Mouse (Mus musculus): Measurements from ENCODE around the gene Dennd5a. TPM values are rescaled to one million over a fixed set of nuclear protein-coding genes. Genes with fewer than 3 reads are reported as not detected.

The Dennd5a gene
- total and polyA plus RNA-seq, 3 experiments: 106 to 136 (median 106) TPM

- H3K36me3 ChIP-seq (ENCODE audit: control insufficient read depth, insufficient read depth, low read length): no peaks in the 10 kb centered on the region
- no peak overlapping the region for H3K9ac ChIP-seq (ENCODE audit: low read depth, low read length)
- no peak for TF ChIP-seq POLR2A (IDR thresholded peaks at IDR 0.05; ENCODE audit: insufficient read depth, low read depth, low read length)
- no peak for TF ChIP-seq CTCF (IDR thresholded peaks at IDR 0.05)
- no peak for TF ChIP-seq EP300 (IDR thresholded peaks at IDR 0.05; ENCODE audit: insufficient read depth, low read depth, low read length)
- no peaks in the 10 kb centered on the region for H3K79me2 ChIP-seq (replicated peaks; ENCODE audit: control insufficient read depth, insufficient read depth, low read length)
- DNase-seq: no peak
- peaks cover 2% of the 10 kb centered on the region for H3K4me1 ChIP-seq (ENCODE audit: control insufficient read depth, insufficient read depth, low read length)
- intact Hi-C loops (cut with DNase I): no loop called here
- WGBS: 37% methylated on average over 4 of the region's 4 CpGs
- peaks cover 4% of the 10 kb centered on the region; the same call in 1 of the 2 replicates for H3K27me3 ChIP-seq (ENCODE audit: control insufficient read depth, insufficient read depth, low read length)
- no peak overlapping the region for H3K27ac ChIP-seq
- no peak overlapping the region for H3K4me3 ChIP-seq
These were observed 96.7 kb downstream of the Dennd5a start for GRCm38 (mm10) chr7:109863561-109863960.

GRCm38 (mm10) chr7:109860162-109860561 is 100.1 kb downstream of the Dennd5a start:
- H3K27me3 ChIP-seq (ENCODE audit: control insufficient read depth, insufficient read depth, low read length): no peaks in the 10 kb centered on the region
- 96% methylated on average over 7 of the region's 7 CpGs for WGBS
- TF ChIP-seq CTCF (IDR thresholded peaks at IDR 0.05): no peak
- TF ChIP-seq POLR2A (IDR thresholded peaks at IDR 0.05; ENCODE audit: insufficient read depth, low read depth, low read length): no peak
- TF ChIP-seq EP300 (IDR thresholded peaks at IDR 0.05; ENCODE audit: insufficient read depth, low read depth, low read length): no peak

DNA sequence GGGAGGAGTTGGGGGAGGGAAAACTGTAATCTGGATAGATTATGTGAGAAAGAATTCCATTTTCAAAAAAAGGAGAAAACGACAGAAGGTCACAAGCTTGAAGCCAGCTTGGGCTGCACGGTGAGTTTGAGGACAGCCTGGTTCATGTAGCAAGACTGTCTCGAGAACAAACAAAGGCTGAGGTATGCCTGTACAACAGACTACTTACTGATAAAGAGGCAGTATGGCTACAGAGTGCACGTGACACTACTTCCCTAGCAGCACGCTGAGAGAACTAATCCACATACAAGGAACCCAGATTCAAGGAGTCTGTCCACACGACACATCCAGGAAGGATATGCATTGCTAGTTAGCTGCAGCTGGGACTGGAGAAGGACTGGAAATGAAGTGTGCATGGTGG is 100.9 kb downstream of the Dennd5a start:
- no peaks in the 10 kb centered on the region for H3K79me2 ChIP-seq (replicated peaks; ENCODE audit: control insufficient read depth, insufficient read depth, low read length)
- intact Hi-C loops (cut with DNase I): no loop called here
- no peaks in the 10 kb centered on the region for H3K27me3 ChIP-seq (ENCODE audit: control insufficient read depth, insufficient read depth, low read length)
- H3K9ac ChIP-seq (ENCODE audit: low read depth, low read length): no peak overlapping the region
- H3K4me1 ChIP-seq (ENCODE audit: control insufficient read depth, insufficient read depth, low read length): no peaks in the 10 kb centered on the region
- no peak overlapping the region for H3K4me3 ChIP-seq
- H3K36me3 ChIP-seq (ENCODE audit: control insufficient read depth, insufficient read depth, low read length): no peaks in the 10 kb centered on the region
- TF ChIP-seq CTCF (IDR thresholded peaks at IDR 0.05): no peak
- no peak for TF ChIP-seq POLR2A (IDR thresholded peaks at IDR 0.05; ENCODE audit: insufficient read depth, low read depth, low read length)
- TF ChIP-seq EP300 (IDR thresholded peaks at IDR 0.05; ENCODE audit: insufficient read depth, low read depth, low read length): no peak
- WGBS: 30% methylated on average over 6 of the region's 6 CpGs
- no peak for DNase-seq
- no peak overlapping the region for H3K27ac ChIP-seq

More at GRCm38 (mm10) chr7:109860162-109860561, 100.1 kb downstream of the Dennd5a start:
- intact Hi-C loops (cut with DNase I): no loop called here
- no peak for DNase-seq
- Histone ChIP-seq H3K79me2 (replicated peaks; ENCODE audit: control insufficient read depth, insufficient read depth, low read length) (no peaks in the 10 kb centered on the region), H3K4me1 (ENCODE audit: control insufficient read depth, insufficient read depth, low read length) (no peaks in the 10 kb centered on the region), H3K36me3 (ENCODE audit: control insufficient read depth, insufficient read depth, low read length) (no peaks in the 10 kb centered on the region), H3K4me3 (no peak overlapping the region), H3K9ac (ENCODE audit: low read depth, low read length) (no peak overlapping the region), H3K27ac (no peak overlapping the region)

- 27% methylated on average over 7 of the region's 7 CpGs for WGBS
- H3K79me2 ChIP-seq (replicated peaks; ENCODE audit: control insufficient read depth, insufficient read depth, low read length): no peaks in the 10 kb centered on the region
- intact Hi-C loops (cut with DNase I): no loop called here
- no peaks in the 10 kb centered on the region for H3K27me3 ChIP-seq (ENCODE audit: control insufficient read depth, insufficient read depth, low read length)
- H3K27ac ChIP-seq: no peak overlapping the region
- H3K9ac ChIP-seq (ENCODE audit: low read depth, low read length): no peak overlapping the region
- no peaks in the 10 kb centered on the region for H3K36me3 ChIP-seq (ENCODE audit: control insufficient read depth, insufficient read depth, low read length)
- TF ChIP-seq CTCF (IDR thresholded peaks at IDR 0.05) (no peak), POLR2A (IDR thresholded peaks at IDR 0.05; ENCODE audit: insufficient read depth, low read depth, low read length) (no peak), EP300 (IDR thresholded peaks at IDR 0.05; ENCODE audit: insufficient read depth, low read depth, low read length) (no peak)
- H3K4me1 ChIP-seq (ENCODE audit: control insufficient read depth, insufficient read depth, low read length): no peaks in the 10 kb centered on the region; the same call in 1 of the 2 replicates
- H3K4me3 ChIP-seq: no peak overlapping the region
- DNase-seq: peak in 1 of 2 experiments; percentile 16
These were observed 107.5 kb downstream of the Dennd5a start for GRCm38 (mm10) chr7:109852752-109853212.

- Histone ChIP-seq H3K27ac (no peak overlapping the region), H3K9ac (ENCODE audit: low read depth, low read length) (no peak overlapping the region), H3K27me3 (ENCODE audit: control insufficient read depth, insufficient read depth, low read length) (no peaks in the 10 kb centered on the region), H3K4me3 (no peak overlapping the region), H3K4me1 (ENCODE audit: control insufficient read depth, insufficient read depth, low read length) (no peaks in the 10 kb centered on the region; the same call in 1 of the 2 replicates), H3K79me2 (replicated peaks; ENCODE audit: control insufficient read depth, insufficient read depth, low read length) (no peaks in the 10 kb centered on the region), H3K36me3 (ENCODE audit: control insufficient read depth, insufficient read depth, low read length) (no peaks in the 10 kb centered on the region)
- no peak for DNase-seq
- intact Hi-C loops (cut with DNase I): no loop called here
- no peak for TF ChIP-seq CTCF (IDR thresholded peaks at IDR 0.05)
- 95% methylated on average over 7 of the region's 7 CpGs for WGBS
These were observed 108.3 kb downstream of the Dennd5a start for GRCm38 (mm10) chr7:109852017-109852416.

GRCm38 (mm10) chr7:109850531-109850930 is 109.7 kb downstream of the Dennd5a start:
- 83% methylated on average over 3 of the region's 3 CpGs for WGBS
- H3K4me1 ChIP-seq (ENCODE audit: control insufficient read depth, insufficient read depth, low read length): no peaks in the 10 kb centered on the region; the same call in 1 of the 2 replicates
- H3K27ac ChIP-seq: no peak overlapping the region
- TF ChIP-seq EP300 (IDR thresholded peaks at IDR 0.05; ENCODE audit: insufficient read depth, low read depth, low read length) (no peak), CTCF (IDR thresholded peaks at IDR 0.05) (no peak), POLR2A (IDR thresholded peaks at IDR 0.05; ENCODE audit: insufficient read depth, low read depth, low read length) (no peak)
- no peak overlapping the region for H3K4me3 ChIP-seq
- no peak overlapping the region for H3K9ac ChIP-seq (ENCODE audit: low read depth, low read length)
- no peak for DNase-seq
- H3K27me3 ChIP-seq (ENCODE audit: control insufficient read depth, insufficient read depth, low read length): no peaks in the 10 kb centered on the region
- intact Hi-C loops (cut with DNase I): no loop called here
- no peaks in the 10 kb centered on the region for H3K36me3 ChIP-seq (ENCODE audit: control insufficient read depth, insufficient read depth, low read length)
- no peaks in the 10 kb centered on the region for H3K79me2 ChIP-seq (replicated peaks; ENCODE audit: control insufficient read depth, insufficient read depth, low read length)
